Mouse (Mus musculus): Measurements from ENCODE around the gene Elavl4.

DNA sequence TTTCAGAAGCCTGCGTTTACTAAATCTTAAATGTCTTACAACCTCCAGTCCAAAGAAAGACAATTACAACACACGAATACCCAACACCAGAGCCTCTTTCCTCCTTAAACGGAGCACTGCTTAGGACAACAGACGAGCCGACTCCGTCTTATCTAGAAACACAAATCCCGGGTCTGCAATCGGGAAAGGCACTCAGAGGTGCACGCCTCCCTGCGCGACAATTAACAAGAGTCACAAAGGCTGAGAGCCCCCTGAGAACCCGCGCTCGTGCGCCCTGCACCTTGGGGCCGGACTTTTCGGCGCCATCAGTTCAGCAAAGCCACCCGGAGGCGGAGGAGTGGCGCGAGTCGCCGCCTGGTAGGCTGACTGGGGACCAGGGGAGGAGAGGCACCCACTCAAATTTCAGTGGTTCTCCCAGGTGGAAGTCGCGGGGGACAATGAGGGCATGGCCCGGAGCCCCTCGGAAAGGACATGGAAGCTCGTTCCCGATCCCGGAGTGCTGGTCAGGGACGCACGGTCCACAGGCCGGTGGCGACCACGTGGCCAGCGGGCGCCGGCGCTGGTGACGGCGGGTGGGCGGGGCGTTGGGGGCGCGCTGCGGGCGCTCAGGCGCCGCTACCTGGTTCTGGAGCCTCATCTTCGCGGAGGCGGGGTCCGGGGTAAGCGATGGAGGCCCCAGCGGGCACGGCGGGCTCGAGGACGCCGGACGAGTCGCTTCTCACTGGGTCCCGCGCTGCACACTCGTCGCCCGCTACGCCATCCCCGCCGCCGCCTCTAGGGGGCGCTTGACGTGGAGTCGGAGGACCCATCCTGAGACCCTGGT is at the start of gene Elavl4:
- TF ChIP-seq POLR2A (IDR thresholded peaks at IDR 0.05; ENCODE audit: borderline replicate concordance, insufficient read depth, low read length) (0 out of 2 replicates have a peak, but pooled peaks have one; percentile 33), CTCF (IDR thresholded peaks at IDR 0.05; ENCODE audit: borderline replicate concordance, insufficient read depth, low read depth, low read length) (peak; percentile 60; the same call in 1 of the 2 replicates)

Measured in cerebellum, adult 2 months (tissue).